Mouse (Mus musculus) E14TG2a.4 (cell line): Measurements from ENCODE around the gene Gm37240.
A peak's percentile ranks its signal among the peaks of the same experiment; 100 is the strongest.

Experiments used
- CTCF ChIP-seq: conservative IDR thresholded peaks from 2 replicates; pipeline ENCODE4 v1.5.1; 2014; ENCODE audit warnings: low read length
- NANOG ChIP-seq: IDR thresholded peaks from 2 replicates; pipeline ENCODE4 v1.6.1; 2014; ENCODE audit warnings: borderline replicate concordance, low read length, mixed read lengths
- POU5F1 ChIP-seq: IDR thresholded peaks from 2 replicates; pipeline ENCODE4 v1.6.1; 2014; ENCODE audit warnings: low read length, borderline replicate concordance

DNA sequence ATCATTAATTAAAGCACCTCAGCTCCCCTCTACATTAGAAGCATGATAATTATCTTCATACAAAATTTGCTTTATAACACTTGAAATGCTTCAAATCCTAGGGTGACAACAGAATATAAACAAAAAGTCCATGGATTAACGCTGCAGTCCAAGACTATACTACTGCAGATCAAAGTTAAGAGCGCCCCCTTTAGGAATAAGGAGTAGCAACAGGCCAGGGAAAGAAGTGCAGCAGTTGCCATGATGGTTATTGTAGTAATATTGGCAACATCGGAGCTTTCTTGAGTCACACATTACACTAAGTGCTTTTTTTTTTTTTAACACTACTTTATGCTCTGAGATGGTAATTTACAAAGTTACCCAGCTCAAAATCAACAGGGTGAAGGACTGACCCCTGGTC, 113.9 kb downstream of the Gm37240 start:
- peak; percentile 52 for TF ChIP-seq CTCF
- TF ChIP-seq NANOG: no peak
- no peak for TF ChIP-seq POU5F1
